Mouse (Mus musculus) lung, postnatal 0 days (tissue): ENCODE results near the gene Ccdc130.

Source experiments
- CTCF ChIP-seq: IDR thresholded peaks from 2 replicates; pipeline ENCODE4 v1.5.1; 2016; ENCODE audit warnings: antibody characterized with exemption, mild to moderate bottlenecking
- EP300 ChIP-seq: IDR thresholded peaks from 2 replicates; pipeline ENCODE4 v1.6.1; 2016; ENCODE audit warnings: antibody characterized with exemption, mild to moderate bottlenecking, control low read depth

DNA sequence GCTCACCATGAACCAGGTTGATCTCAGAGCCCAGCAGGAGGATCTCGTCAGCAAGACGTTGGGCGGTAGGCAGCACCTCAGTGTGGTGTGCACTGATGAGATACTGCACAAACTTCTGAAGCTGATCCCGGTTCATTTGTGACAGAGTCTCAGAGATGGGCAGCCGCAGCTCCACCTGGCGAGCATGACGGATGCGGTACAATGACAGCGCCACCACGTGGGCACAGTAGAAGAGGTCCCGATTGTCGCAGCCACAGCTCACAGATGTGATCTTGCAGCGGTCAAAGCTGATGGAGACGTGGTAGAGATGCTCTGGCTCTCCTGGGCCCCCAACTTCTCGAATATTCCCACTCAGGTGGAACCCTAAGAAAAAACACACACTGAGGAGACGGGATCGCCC is 39.4 kb downstream of the Ccdc130 start:
- TF ChIP-seq CTCF (peak; percentile 60), EP300 (no peak)
